Comparison of ENCODE assay signal across 28 mouse cellular contexts in genomic region chr11:116456234-116456633, GRCm38 (mm10). TPM values are rescaled to one million over a fixed set of nuclear protein-coding genes. Genes with fewer than 3 reads are reported as not detected.
A peak's percentile ranks its signal among the peaks of the same experiment; 100 is the strongest.
DNase-seq lines count a peak whose midpoint lies in the region; ATAC-seq and TF ChIP-seq lines count a peak whose summit lies in the region.
"Had no signal": no experiment of that assay in that cellular context is flagged by ENCODE, and none has a peak within 500 bp of the region (broad histone marks: within the 10 kb centered on the region; RNA-seq: fewer than 3 reads in every experiment).

No protein-coding gene starts in this region.

- no peak for DNase-seq in testis, postnatal 10 days (ENCODE audit: low spot score)
- DNase-seq in frontal cortex, postnatal 25 days (ENCODE audit: low spot score in 2 of 2): no peak
- DNase-seq in retina, postnatal 1 day: no peak
- DNase-seq: adrenal gland, adult 8-10 months; adrenal gland, postnatal 14 days; adrenal gland, postnatal 36 days; B cell, adult 2 months; cerebellum, adult 11-12 months; cerebellum, adult 2 months; cerebellum, adult 9-10 months; cerebellum, postnatal 10 days; cerebellum, postnatal 25 days; forebrain, postnatal 0 days had no signal

- no peak for TF ChIP-seq POLR2A in testis, adult 2 months (IDR thresholded peaks at IDR 0.05; ENCODE audit: control insufficient read depth, low read depth, low read length)

- H3K27me3 ChIP-seq in testis, adult 2 months (ENCODE audit: control insufficient read depth, insufficient read depth, low read length): no peaks in the 10 kb centered on the region
- H3K27me3 ChIP-seq: embryonic facial prominence, embryonic 12.5 days; forebrain, embryonic 15.5 days; Patski had no signal

- peak; percentile 79 for ATAC-seq in erythroblast, adult 5-6 weeks (replicated peaks; ENCODE audit: low FRiP score, poor library complexity, severe bottlenecking)
- peak; percentile 31; the same call in 1 of the 2 replicates for ATAC-seq in megakaryocyte-erythroid progenitor cell, adult 5-6 weeks (replicated peaks; ENCODE audit: low FRiP score, low TSS enrichment, poor library complexity, severe bottlenecking)
- ATAC-seq in monocyte, adult 5-6 weeks (replicated peaks; ENCODE audit: insufficient number of reproducible peaks, low FRiP score, low TSS enrichment, poor library complexity, severe bottlenecking): no peak
- ATAC-seq: activated CD4-positive, CD25-positive, alpha-beta regulatory T cell, adult 4 months; CD4-positive, CD25-positive, alpha-beta regulatory T cell, adult 4 months; forebrain, embryonic 13.5 days; forebrain, embryonic 15.5 days; forebrain, postnatal 0 days; Patski had no signal

- H3K4me1 ChIP-seq in testis, adult 2 months (ENCODE audit: control insufficient read depth, insufficient read depth, low read length): no peaks in the 10 kb centered on the region; the same call in 1 of the 2 replicates
- H3K4me1 ChIP-seq: embryonic facial prominence, embryonic 12.5 days; forebrain, embryonic 13.5 days; forebrain, embryonic 15.5 days had no signal

- H3K36me3 ChIP-seq in testis, adult 2 months (ENCODE audit: control insufficient read depth, insufficient read depth, low read length): no peaks in the 10 kb centered on the region; the same call in 1 of the 2 replicates
- H3K36me3 ChIP-seq: embryonic facial prominence, embryonic 10.5 days; embryonic facial prominence, embryonic 12.5 days; forebrain, embryonic 15.5 days; G1E had no signal

- no peak overlapping the region for H3K27ac ChIP-seq in testis, adult 2 months (ENCODE audit: control insufficient read depth, insufficient read depth, low read depth, low read length)
- H3K27ac ChIP-seq: embryonic facial prominence, embryonic 12.5 days; forebrain, embryonic 13.5 days; forebrain, embryonic 15.5 days had no signal

- no peak for TF ChIP-seq CTCF in testis, adult 2 months (IDR thresholded peaks at IDR 0.05; ENCODE audit: control insufficient read depth, insufficient read depth, insufficient replicate concordance, low read depth, low read length)

- peak overlapping the region; percentile 5; the same call in 1 of the 2 replicates for H3K4me3 ChIP-seq in testis, adult 2 months (ENCODE audit: control insufficient read depth, low read depth, low read length)
- H3K4me3 ChIP-seq: embryonic facial prominence, embryonic 10.5 days; embryonic facial prominence, embryonic 12.5 days; erythroblast, embryonic 14.5 days; forebrain, embryonic 13.5 days; forebrain, embryonic 15.5 days had no signal

RNA-seq across cellular contexts. Expression of gene Qrich2, which starts 9.8 kb away (rescaled TPM):
- 469 and 538 TPM in 2 replicates for polyA plus RNA-seq in testis, adult 2 months (2012; rRNA removed)
- not detected in 2 replicates for total RNA-seq in erythroblast, adult 5-6 weeks (2015; ENCODE audit: low replicate concordance)
- 0.17 TPM in 1 of 2 replicates, not detected in the other for total RNA-seq in erythroblast, adult 5-6 weeks (2017; ENCODE audit: low replicate concordance)
- not detected in 2 replicates for total RNA-seq in megakaryocyte-erythroid progenitor cell, adult 5-6 weeks (2014; fragmentation: Nextera tagmentation)
- total RNA-seq in megakaryocyte-erythroid progenitor cell, adult 5-6 weeks (2017): not detected in 2 replicates
- 0.85 to 0.95 TPM in 2 of 3 replicates, not detected in the other for total RNA-seq in monocyte, adult 5-6 weeks (2017)
- total RNA-seq: adrenal gland, adult 18-20 months; adrenal gland, postnatal 14 days; adrenal gland, postnatal 36 days; forebrain, postnatal 0 days had no signal
- polyA plus RNA-seq: activated CD4-positive, CD25-positive, alpha-beta regulatory T cell, adult 4 months; CD4-positive, CD25-positive, alpha-beta regulatory T cell, adult 4 months; erythroblast, embryonic 14.5 days; forebrain, embryonic 11.5 days; forebrain, embryonic 13.5 days; forebrain, embryonic 15.5 days; forebrain, postnatal 0 days had no signal

RNA-seq across cellular contexts. Expression of gene Ubald2, which starts 22.3 kb away (rescaled TPM):
- 76.4 and 88.4 TPM in 2 replicates for polyA plus RNA-seq in testis, adult 2 months (2012; rRNA removed)
- total RNA-seq in erythroblast, adult 5-6 weeks (2015; ENCODE audit: low replicate concordance): 46.6 and 59.0 TPM in 2 replicates
- total RNA-seq in erythroblast, adult 5-6 weeks (2017; ENCODE audit: low replicate concordance): 27.0 and 41.7 TPM in 2 replicates
- 68.8 and 89.9 TPM in 2 replicates for total RNA-seq in megakaryocyte-erythroid progenitor cell, adult 5-6 weeks (2014; fragmentation: Nextera tagmentation)
- 65.8 and 93.3 TPM in 2 replicates for total RNA-seq in megakaryocyte-erythroid progenitor cell, adult 5-6 weeks (2017)
- 55.7 to 125 TPM (median 100.0 TPM) in 3 replicates for total RNA-seq in monocyte, adult 5-6 weeks (2017)

RNA-seq across cellular contexts. Expression of gene Prpsap1, which starts 37.8 kb away (rescaled TPM):
- polyA plus RNA-seq in testis, adult 2 months (2012; rRNA removed): 58.2 and 59.0 TPM in 2 replicates
- 9.8 and 11.1 TPM in 2 replicates for total RNA-seq in erythroblast, adult 5-6 weeks (2015; ENCODE audit: low replicate concordance)
- total RNA-seq in erythroblast, adult 5-6 weeks (2017; ENCODE audit: low replicate concordance): 9.2 and 14.1 TPM in 2 replicates
- 89.6 and 95.3 TPM in 2 replicates for total RNA-seq in megakaryocyte-erythroid progenitor cell, adult 5-6 weeks (2014; fragmentation: Nextera tagmentation)
- total RNA-seq in megakaryocyte-erythroid progenitor cell, adult 5-6 weeks (2017): 36.8 and 60.7 TPM in 2 replicates
- 18.0 to 45.7 TPM (median 45.0 TPM) in 3 replicates for total RNA-seq in monocyte, adult 5-6 weeks (2017)

RNA-seq across cellular contexts. Expression of gene Rnf157, which starts 43.4 kb away (rescaled TPM):
- polyA plus RNA-seq in testis, adult 2 months (2012; rRNA removed): 7.2 and 9.6 TPM in 2 replicates
- total RNA-seq in erythroblast, adult 5-6 weeks (2015; ENCODE audit: low replicate concordance): 0.63 and 1.7 TPM in 2 replicates
- 2.0 and 2.1 TPM in 2 replicates for total RNA-seq in erythroblast, adult 5-6 weeks (2017; ENCODE audit: low replicate concordance)
- total RNA-seq in megakaryocyte-erythroid progenitor cell, adult 5-6 weeks (2014; fragmentation: Nextera tagmentation): 8.1 and 12.1 TPM in 2 replicates
- total RNA-seq in megakaryocyte-erythroid progenitor cell, adult 5-6 weeks (2017): 2.7 and 11.3 TPM in 2 replicates
- 8.3 to 42.3 TPM (median 19.1 TPM) in 3 replicates for total RNA-seq in monocyte, adult 5-6 weeks (2017)
- polyA plus RNA-seq: erythroblast, embryonic 14.5 days had no signal
